Mouse (Mus musculus): ENCODE data around the gene Prr15l. TPM values are rescaled to one million over a fixed set of nuclear protein-coding genes. Genes with fewer than 3 reads are reported as not detected.

Prr15l gene
- polyA plus RNA-seq, 1 experiment from 2014 or later = 1.7 TPM

DNA sequence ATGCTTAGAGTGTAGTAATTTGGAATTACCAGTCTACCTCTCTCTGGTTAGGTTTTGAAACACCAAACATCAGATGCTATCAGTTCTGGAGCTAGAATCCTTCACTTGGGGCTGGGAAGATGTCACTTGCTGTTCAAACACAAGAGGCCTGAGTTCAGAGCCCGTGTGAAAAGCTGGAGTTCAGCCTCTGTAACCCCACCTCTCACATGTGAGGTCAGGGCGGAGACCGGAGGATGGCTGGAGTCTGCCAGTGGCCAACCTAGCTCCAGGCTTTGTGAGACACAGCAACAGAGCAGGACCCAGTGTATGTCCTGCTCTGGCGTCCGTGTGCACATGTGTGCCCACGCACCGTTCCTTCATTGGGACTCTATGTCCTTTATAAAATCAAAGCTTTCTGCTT, 51.4 kb downstream of the Prr15l start:
- Histone ChIP-seq H3K9me3 (replicated peaks) (no peaks in the 10 kb centered on the region), H3K36me3 (no peaks in the 10 kb centered on the region), H3K9ac (no peak overlapping the region), H3K27ac (no peak overlapping the region), H3K4me2 (no peak overlapping the region), H3K27me3 (peaks cover 17% of the 10 kb centered on the region), H3K4me1 (replicated peaks) (peaks cover 24% of the 10 kb centered on the region), H3K4me3 (no peak overlapping the region)
- ATAC-seq (replicated peaks; ENCODE audit: insufficient number of reproducible peaks, insufficient read depth, low FRiP score, low read depth) = no peak
- 86% methylated on average over 7 of the region's 7 CpGs for WGBS

- H3K4me3 ChIP-seq = no peak overlapping the region
- peaks cover 23% of the 10 kb centered on the region for H3K4me1 ChIP-seq (replicated peaks)
- no peaks in the 10 kb centered on the region for H3K36me3 ChIP-seq
- no peak overlapping the region for H3K27ac ChIP-seq
- H3K9me3 ChIP-seq (replicated peaks) = no peaks in the 10 kb centered on the region
- no peak overlapping the region for H3K9ac ChIP-seq
- peaks cover 24% of the 10 kb centered on the region for H3K27me3 ChIP-seq
- ATAC-seq (replicated peaks; ENCODE audit: insufficient number of reproducible peaks, insufficient read depth, low FRiP score, low read depth) = no peak
- 72% methylated on average over 5 of the region's 5 CpGs for WGBS
- no peak overlapping the region for H3K4me2 ChIP-seq
Measured at GRCm38 (mm10) chr11:96980021-96980420, 52.1 kb downstream of the Prr15l start.

GRCm38 (mm10) chr11:96981461-96981860, 53.6 kb downstream of the Prr15l start:
- H3K36me3 ChIP-seq = no peaks in the 10 kb centered on the region
- H3K4me1 ChIP-seq (replicated peaks) = peaks cover 9% of the 10 kb centered on the region
- no peak overlapping the region for H3K9ac ChIP-seq
- no peak overlapping the region for H3K4me2 ChIP-seq
- no peak for ATAC-seq (replicated peaks; ENCODE audit: insufficient number of reproducible peaks, insufficient read depth, low FRiP score, low read depth)
- 57% methylated on average over 15 of the region's 15 CpGs for WGBS
- no peak overlapping the region for H3K4me3 ChIP-seq
- no peaks in the 10 kb centered on the region for H3K9me3 ChIP-seq (replicated peaks)
- H3K27ac ChIP-seq = no peak overlapping the region
- H3K27me3 ChIP-seq = peaks cover 36% of the 10 kb centered on the region

GRCm38 (mm10) chr11:96982355-96982754, 54.5 kb downstream of the Prr15l start:
- no peaks in the 10 kb centered on the region for H3K9me3 ChIP-seq (replicated peaks)
- peaks cover 7% of the 10 kb centered on the region for H3K4me1 ChIP-seq (replicated peaks)
- no peaks in the 10 kb centered on the region for H3K36me3 ChIP-seq
- no peak for ATAC-seq (replicated peaks; ENCODE audit: insufficient number of reproducible peaks, insufficient read depth, low FRiP score, low read depth)
- no peak overlapping the region for H3K9ac ChIP-seq
- no peak overlapping the region for H3K27ac ChIP-seq
- H3K4me3 ChIP-seq = no peak overlapping the region
- peaks cover 45% of the 10 kb centered on the region for H3K27me3 ChIP-seq
- WGBS = 2% methylated on average over 7 of the region's 7 CpGs
- no peak overlapping the region for H3K4me2 ChIP-seq

GRCm38 (mm10) chr11:96982859-96983258, 55.0 kb downstream of the Prr15l start, which contains the start of gene Sp2:
Sp2 (minus strand) TSS chr11:96982959.
- Histone ChIP-seq H3K4me2 (no peak within 1 kb of the TSS), H3K4me1 (replicated peaks) (peaks cover 12% of the 10 kb centered on the region), H3K9me3 (replicated peaks) (no peaks in the 10 kb centered on the region), H3K36me3 (no peaks in the 10 kb centered on the region), H3K9ac (no peak within 1 kb of the TSS), H3K27me3 (peaks cover 50% of the 10 kb centered on the region), H3K27ac (no peak within 1 kb of the TSS), H3K4me3 (no peak within 1 kb of the TSS)
- WGBS = 73% methylated on average over 7 of the region's 7 CpGs
- ATAC-seq (replicated peaks; ENCODE audit: insufficient number of reproducible peaks, insufficient read depth, low FRiP score, low read depth) = no peak

GRCm38 (mm10) chr11:96984903-96985302, 57.0 kb downstream of the Prr15l start:
- no peaks in the 10 kb centered on the region for H3K9me3 ChIP-seq (replicated peaks)
- H3K27me3 ChIP-seq = peaks cover 59% of the 10 kb centered on the region
- H3K4me2 ChIP-seq = no peak overlapping the region

GRCm38 (mm10) chr11:96986463-96986862, 58.6 kb downstream of the Prr15l start:
- no peak overlapping the region for H3K4me3 ChIP-seq
- no peak for ATAC-seq (replicated peaks; ENCODE audit: insufficient number of reproducible peaks, insufficient read depth, low FRiP score, low read depth)
- H3K4me1 ChIP-seq (replicated peaks) = peaks cover 15% of the 10 kb centered on the region
- H3K9me3 ChIP-seq (replicated peaks) = no peaks in the 10 kb centered on the region
- H3K4me2 ChIP-seq = no peak overlapping the region
- H3K27me3 ChIP-seq = peaks cover 62% of the 10 kb centered on the region
- no peak overlapping the region for H3K27ac ChIP-seq
- H3K36me3 ChIP-seq = no peaks in the 10 kb centered on the region
- no peak overlapping the region for H3K9ac ChIP-seq
- 37% methylated on average over 3 of the region's 3 CpGs for WGBS

More at GRCm38 (mm10) chr11:96984903-96985302, 57.0 kb downstream of the Prr15l start:
- Histone ChIP-seq H3K9ac (no peak overlapping the region), H3K27ac (no peak overlapping the region), H3K4me1 (replicated peaks) (peaks cover 15% of the 10 kb centered on the region), H3K36me3 (no peaks in the 10 kb centered on the region), H3K4me3 (no peak overlapping the region)
- ATAC-seq (replicated peaks; ENCODE audit: insufficient number of reproducible peaks, insufficient read depth, low FRiP score, low read depth) = no peak
- WGBS = 31% methylated on average over 4 of the region's 4 CpGs

Other genes with a start within 250 kb of the Prr15l start
- 10.9 and 13.4 TPM in 2 replicates for gene Snx11, start 150.5 kb upstream of the Prr15l start, polyA plus RNA-seq (2015; fragmentation: Nextera tagmentation; extraction: Ambion mirVana)
- gene Cbx1, start 139.0 kb upstream of the Prr15l start, polyA plus RNA-seq (2015; fragmentation: Nextera tagmentation; extraction: Ambion mirVana) = 52.4 and 52.9 TPM in 2 replicates
- 75.3 and 79.0 TPM in 2 replicates for gene Nfe2l1, start 98.1 kb upstream of the Prr15l start, polyA plus RNA-seq (2015; fragmentation: Nextera tagmentation; extraction: Ambion mirVana)
- 120 and 122 TPM in 2 replicates for gene Copz2, start 78.2 kb upstream of the Prr15l start, polyA plus RNA-seq (2015; fragmentation: Nextera tagmentation; extraction: Ambion mirVana)
- gene Cdk5rap3, start 11.6 kb upstream of the Prr15l start, polyA plus RNA-seq (2015; fragmentation: Nextera tagmentation; extraction: Ambion mirVana) = 45.2 and 58.7 TPM in 2 replicates
- gene Pnpo, start 15.9 kb downstream of the Prr15l start, polyA plus RNA-seq (2015; fragmentation: Nextera tagmentation; extraction: Ambion mirVana) = 65.2 and 74.8 TPM in 2 replicates
- 12.9 and 18.2 TPM in 2 replicates for gene Sp2, start 54.9 kb downstream of the Prr15l start, polyA plus RNA-seq (2015; fragmentation: Nextera tagmentation; extraction: Ambion mirVana)
- gene Sp6, start 85.3 kb downstream of the Prr15l start, polyA plus RNA-seq (2015; fragmentation: Nextera tagmentation; extraction: Ambion mirVana) = 0.09 and 0.15 TPM in 2 replicates
- gene Scrn2, start 101.8 kb downstream of the Prr15l start, polyA plus RNA-seq (2015; fragmentation: Nextera tagmentation; extraction: Ambion mirVana) = 14.7 and 20.3 TPM in 2 replicates
- gene Lrrc46, start 113.3 kb downstream of the Prr15l start, polyA plus RNA-seq (2015; fragmentation: Nextera tagmentation; extraction: Ambion mirVana) = 0.72 and 1.1 TPM in 2 replicates
- gene Mrpl10, start 113.5 kb downstream of the Prr15l start, polyA plus RNA-seq (2015; fragmentation: Nextera tagmentation; extraction: Ambion mirVana) = 61.1 and 67.3 TPM in 2 replicates
- gene Osbpl7, start 122.5 kb downstream of the Prr15l start, polyA plus RNA-seq (2015; fragmentation: Nextera tagmentation; extraction: Ambion mirVana) = 4.4 and 8.5 TPM in 2 replicates
- 0.05 and 0.36 TPM in 2 replicates for gene Tbx21, start 187.2 kb downstream of the Prr15l start, polyA plus RNA-seq (2015; fragmentation: Nextera tagmentation; extraction: Ambion mirVana)
- 4.7 and 6.5 TPM in 2 replicates for gene Tbkbp1, start 223.4 kb downstream of the Prr15l start, polyA plus RNA-seq (2015; fragmentation: Nextera tagmentation; extraction: Ambion mirVana)

Measured in heart, embryonic 15.5 days (tissue).